Mouse (Mus musculus) kidney, adult 2 months (tissue): ENCODE measurements around the gene Bex3. TPM values are rescaled to one million over a fixed set of nuclear protein-coding genes. Genes with fewer than 3 reads are reported as not detected.
"Not testable (repeated sequence)": the region's sequence is repeated elsewhere in the genome, so short reads cannot be mapped to it uniquely, and the experiment has no call there.

Experiments used
- DNase-seq: peaks from one replicate; pipeline ENCODE4 v3.0.0; 2021
- H3K27ac ChIP-seq: fragments of 200-500 bp; 2 replicates; pipeline ENCODE4 v1.5.1; 2012; ENCODE audit warnings: low read depth, low read length, control low read depth, inconsistent platforms; ENCODE audit not compliant: insufficient read depth
- H3K27me3 ChIP-seq: fragments of 200-500 bp; replicated peaks from 2 replicates; pipeline ENCODE4 v1.6.1; 2012; ENCODE audit warnings: mild to moderate bottlenecking, moderate library complexity, low read length, inconsistent platforms; ENCODE audit not compliant: control insufficient read depth, insufficient read depth
- H3K36me3 ChIP-seq: fragments of 200-500 bp; 2 replicates; pipeline ENCODE4 v1.6.1; 2012; ENCODE audit warnings: mild to moderate bottlenecking, moderate library complexity, low read length, inconsistent platforms; ENCODE audit not compliant: control insufficient read depth, insufficient read depth
- H3K4me1 ChIP-seq: fragments of 200-500 bp; 2 replicates; pipeline ENCODE4 v1.6.1; 2011; ENCODE audit warnings: low read length; ENCODE audit not compliant: control insufficient read depth, insufficient read depth
- H3K4me3 ChIP-seq: fragments of 200-500 bp; 2 replicates; pipeline ENCODE4 v1.5.1; 2011; ENCODE audit warnings: mild to moderate bottlenecking, low read depth, low read length, control low read depth; ENCODE audit not compliant: insufficient read depth
- CTCF ChIP-seq: fragments of 200-500 bp; conservative IDR thresholded peaks from 2 replicates; pipeline ENCODE4 v1.5.1; 2011; ENCODE audit warnings: low read depth, mild to moderate bottlenecking, control low read depth, low read length, moderate library complexity, mixed read lengths; ENCODE audit not compliant: insufficient read depth, insufficient read length
- POLR2A ChIP-seq: fragments of 200-500 bp; IDR thresholded peaks from one replicate; pipeline ENCODE4 v1.6.1; 2011; ENCODE audit warnings: low read depth, low read length, control low read depth
- WGBS: fragments of 180-500 bp; shearing (Covaris S2); methylation state at CpG from one replicate; pipeline ENCODE4 v1.1.7; 2018; 5-methylcytosine and 5-hydroxymethylcytosine counted together
- polyA plus RNA-seq: library from polyadenylated mRNA; depleted of rRNA; stranded (reverse); fragments of >200 nt; gene quantifications from 2 replicates; pipeline ENCODE4 v1.2.3, GENCODE M21; 2012

The Bex3 gene
- polyA plus RNA-seq, 1 experiment = 51.1 TPM

- H3K36me3 ChIP-seq = no peaks in the 10 kb centered on the region
- H3K27ac ChIP-seq = no peak overlapping the region
- no peak for TF ChIP-seq CTCF
- TF ChIP-seq POLR2A = no peak
- WGBS = 32% methylated on average over 6 of the region's 6 CpGs
- DNase-seq = no peak
- H3K27me3 ChIP-seq = no peaks in the 10 kb centered on the region
- H3K4me3 ChIP-seq = no peak overlapping the region
- no peaks in the 10 kb centered on the region for H3K4me1 ChIP-seq
Measured at GRCm38 (mm10) chrX:136248811-136249210, 21.2 kb upstream of the Bex3 start.

- WGBS = 58% methylated on average over 7 of the region's 7 CpGs
- H3K4me1 ChIP-seq = no peaks in the 10 kb centered on the region
- H3K27me3 ChIP-seq = no peaks in the 10 kb centered on the region
- H3K27ac ChIP-seq = no peak overlapping the region
- no peak for DNase-seq
- no peaks in the 10 kb centered on the region for H3K36me3 ChIP-seq
- H3K4me3 ChIP-seq = no peak overlapping the region
- TF ChIP-seq CTCF (no peak), POLR2A (no peak)
Measured at GRCm38 (mm10) chrX:136249671-136250070, 20.4 kb upstream of the Bex3 start.

DNA sequence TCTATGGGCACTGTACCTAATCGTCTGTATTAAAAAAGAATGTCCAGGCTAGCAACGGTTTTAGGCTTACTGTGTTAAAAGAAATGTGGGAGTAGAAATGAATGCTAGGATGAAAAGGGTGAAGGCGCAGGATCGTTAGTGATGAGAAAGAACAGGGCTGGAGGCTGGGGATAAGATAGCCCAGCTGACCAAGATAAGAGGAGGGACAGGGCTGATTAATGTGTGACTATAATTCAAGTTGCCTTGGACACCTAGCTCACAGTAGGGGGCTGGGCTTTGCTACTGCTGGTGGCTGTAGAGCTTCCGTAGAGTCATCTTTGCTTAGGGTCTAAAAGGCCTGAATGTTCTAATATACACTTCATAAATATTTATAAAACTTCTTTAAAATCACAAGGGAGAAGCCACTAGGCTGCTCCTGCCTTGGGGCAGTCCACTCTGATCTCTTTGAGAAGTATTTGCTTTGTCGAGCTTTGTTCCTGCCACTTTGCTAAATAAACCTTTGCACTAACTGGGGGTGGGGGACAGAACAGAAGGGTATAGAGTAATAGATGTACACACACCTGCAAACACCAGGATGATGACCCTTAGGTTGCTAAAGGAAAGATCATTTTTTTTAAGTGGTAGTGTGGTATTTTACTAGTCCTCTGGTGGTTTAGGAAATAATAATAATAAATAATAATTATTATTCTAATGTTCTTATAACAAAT, 17.9 kb upstream of the Bex3 start:
- Histone ChIP-seq H3K4me3 (no peak overlapping the region), H3K4me1 (no peaks in the 10 kb centered on the region), H3K27me3 (no peaks in the 10 kb centered on the region), H3K27ac (no peak overlapping the region), H3K36me3 (no peaks in the 10 kb centered on the region)
- no peak for DNase-seq
- no peak for TF ChIP-seq CTCF
- TF ChIP-seq POLR2A = no peak
- 48% methylated on average over 6 of the region's 6 CpGs for WGBS

DNA sequence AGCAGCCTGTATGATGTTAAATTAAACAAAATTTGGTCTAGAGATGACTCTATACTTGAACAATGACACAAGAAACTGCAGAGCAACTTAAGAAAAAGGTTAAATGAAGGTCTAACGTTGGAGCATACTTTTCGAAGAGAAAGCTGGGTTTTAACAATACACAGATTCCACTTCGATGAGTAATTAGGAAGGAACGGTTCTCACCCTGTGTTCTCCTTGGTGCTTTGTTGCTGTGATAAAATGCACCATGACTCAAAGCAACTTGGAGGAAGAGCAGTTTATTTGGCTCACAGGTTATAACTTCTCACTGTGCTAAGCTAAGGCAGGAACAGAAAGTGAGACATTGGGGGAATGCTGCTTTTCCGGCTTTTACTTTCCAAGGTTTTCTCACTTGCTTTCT, 2.3 kb upstream of the Bex3 start:
- Histone ChIP-seq H3K4me3 (no peak overlapping the region), H3K27me3 (no peaks in the 10 kb centered on the region), H3K27ac (no peak overlapping the region), H3K4me1 (no peaks in the 10 kb centered on the region), H3K36me3 (no peaks in the 10 kb centered on the region)
- WGBS = 70% methylated on average over 5 of the region's 5 CpGs
- DNase-seq = no peak
- no peak for TF ChIP-seq POLR2A
- TF ChIP-seq CTCF = no peak

DNA sequence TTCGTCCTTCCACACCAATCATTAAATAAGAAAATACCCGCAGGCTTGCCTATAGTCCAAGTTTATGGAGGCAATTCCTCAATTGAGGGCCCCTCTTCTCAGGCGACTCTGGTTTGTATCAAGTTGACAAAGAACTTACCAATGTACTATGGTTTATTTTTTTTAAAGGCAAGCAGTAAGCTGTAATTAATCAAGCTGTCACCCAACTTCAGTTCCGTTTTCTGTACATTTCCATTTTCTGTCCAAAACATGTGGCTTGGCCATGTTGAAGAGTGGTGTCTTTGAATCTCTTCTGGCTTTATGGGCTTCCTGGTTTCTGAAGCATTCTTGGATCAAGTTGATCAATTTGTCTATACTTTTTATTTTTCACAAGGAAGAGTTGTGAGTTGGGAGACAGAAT, 1.9 kb upstream of the Bex3 start:
- H3K27ac ChIP-seq = no peak overlapping the region
- no peaks in the 10 kb centered on the region for H3K27me3 ChIP-seq
- 72% methylated on average over 4 of the region's 4 CpGs for WGBS
- H3K36me3 ChIP-seq = no peaks in the 10 kb centered on the region
- H3K4me1 ChIP-seq = no peaks in the 10 kb centered on the region
- no peak overlapping the region for H3K4me3 ChIP-seq
- TF ChIP-seq CTCF (no peak), POLR2A (no peak)
- DNase-seq = no peak

DNA sequence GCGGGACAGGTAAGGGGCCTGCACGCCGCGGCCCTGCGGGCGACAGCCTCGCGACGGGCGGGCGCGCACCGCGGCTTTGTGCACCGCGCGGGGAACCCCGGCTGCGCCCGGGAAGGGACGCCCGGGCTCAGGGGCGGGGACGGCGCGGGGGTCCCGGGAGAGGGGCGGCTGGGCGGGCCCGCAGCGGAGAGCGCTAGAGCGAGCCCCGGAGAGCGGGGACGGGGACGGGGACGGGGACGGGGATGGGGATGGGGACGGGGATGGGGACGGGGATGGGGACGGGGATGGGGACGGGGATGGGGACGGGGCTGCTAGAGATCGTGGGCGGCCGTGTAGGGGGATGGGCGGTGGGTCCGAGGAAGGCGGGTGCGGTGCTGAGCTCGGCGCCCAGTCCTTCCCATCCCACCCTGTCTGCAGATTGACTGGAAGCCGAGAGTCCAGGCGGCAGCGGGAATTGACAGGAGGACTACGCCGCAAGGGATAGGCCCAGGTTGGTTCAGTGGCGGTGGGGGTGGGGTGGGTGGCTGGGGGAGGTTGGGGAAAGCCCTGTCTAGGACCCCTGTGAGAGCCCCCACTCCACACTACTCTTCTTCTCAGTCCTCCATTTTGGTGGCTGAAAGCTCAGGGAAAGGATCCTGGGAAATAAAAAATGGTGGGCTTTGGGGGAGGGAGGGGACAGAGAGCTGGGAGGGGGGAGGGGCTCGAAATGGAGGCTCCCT, 499 bp downstream of the Bex3 start:
- DNase-seq, H3K4me1 ChIP-seq, H3K27ac ChIP-seq, H3K36me3 ChIP-seq, H3K27me3 ChIP-seq: not testable (repeated sequence)
- H3K4me3 ChIP-seq = peak overlapping the region; percentile 57
- 0% methylated on average over 8 of the region's 60 CpGs for WGBS

- Histone ChIP-seq H3K4me3 (no peak overlapping the region), H3K36me3 (no peaks in the 10 kb centered on the region), H3K27ac (no peak overlapping the region), H3K27me3 (no peaks in the 10 kb centered on the region), H3K4me1 (no peaks in the 10 kb centered on the region)
- 30% methylated on average over 3 of the region's 3 CpGs for WGBS
- TF ChIP-seq POLR2A (no peak), CTCF (no peak)
- DNase-seq = no peak
Measured at GRCm38 (mm10) chrX:136274542-136274941, 4.5 kb downstream of the Bex3 start.
